Mouse (Mus musculus) neutrophil, adult 83 days (primary cell): ENCODE measurements around the gene Tpgs1. TPM values are rescaled to one million over a fixed set of nuclear protein-coding genes. Genes with fewer than 3 reads are reported as not detected.

Experiments used
- total RNA-seq, 2 experiments: library from RNA; stranded (reverse); gene quantifications; one replicate each; pipeline ENCODE4 v1.2.4; 2023

Tpgs1 gene
- total RNA-seq, result 10 to 100 TPM; 20.0 to 24.9 TPM

GRCm38 (mm10) chr10:79668771-79669575 is at the start of gene Tpgs1:
Gene Tpgs1, plus strand, starts transcription at chr10:79669369.

GRCm38 (mm10) chr10:79637128-79638110 is 31.8 kb upstream of the Tpgs1 start, which contains the start of gene Shc2:
Gene Shc2, minus strand, starts transcription at chr10:79637918.

GRCm38 (mm10) chr10:79645711-79646110 is 23.5 kb upstream of the Tpgs1 start, which contains the start of gene Odf3l2:
Gene Odf3l2, minus strand, starts transcription at chr10:79645738.

GRCm38 (mm10) chr10:79664131-79664665 is 5.0 kb upstream of the Tpgs1 start, which contains the start of gene Madcam1:
Gene Madcam1, plus strand, starts transcription at chr10:79664559.

GRCm38 (mm10) chr10:79681591-79682245 is 12.5 kb downstream of the Tpgs1 start, which contains the start of gene Cdc34:
Gene Cdc34, plus strand, starts transcription at chr10:79682195.

GRCm38 (mm10) chr10:79688720-79689119 is 19.6 kb downstream of the Tpgs1 start, which contains the start of gene Gzmm:
Gene Gzmm, plus strand, starts transcription at chr10:79689020.

GRCm38 (mm10) chr10:79704065-79704969 is 35.1 kb downstream of the Tpgs1 start, which contains the start of gene Bsg:
Gene Bsg, plus strand, starts transcription at chr10:79704491.

GRCm38 (mm10) chr10:79716254-79716987 is 47.3 kb downstream of the Tpgs1 start, which contains the start of gene Hcn2:
Gene Hcn2, plus strand, starts transcription at chr10:79716634.

Other genes starting within 250 kb of the Tpgs1 start
- gene Vmn2r83, start 200.6 kb upstream of the Tpgs1 start, total RNA-seq, result not detected
- 1 to 10 TPM; 3.7 to 5.6 TPM for gene Plpp2, start 135.6 kb upstream of the Tpgs1 start, total RNA-seq
- gene Mier2, start 114.2 kb upstream of the Tpgs1 start, total RNA-seq, result 10 to 100 TPM; 10.0 to 10.2 TPM
- gene Theg, start 82.0 kb upstream of the Tpgs1 start, total RNA-seq, result not detected
- gene C2cd4c, start 55.3 kb upstream of the Tpgs1 start, total RNA-seq, result not detected
- gene Shc2, start 31.5 kb upstream of the Tpgs1 start, total RNA-seq, result under 1 TPM in 1 of 2 experiments, not detected in 1; 0.18 TPM
- gene Odf3l2, start 23.6 kb upstream of the Tpgs1 start, total RNA-seq, result not detected
- gene Madcam1, start 4.8 kb upstream of the Tpgs1 start, total RNA-seq, result not detected
- 10 to 100 TPM; 68.4 to 73.0 TPM for gene Cdc34, start 12.8 kb downstream of the Tpgs1 start, total RNA-seq
- gene Gzmm, start 19.7 kb downstream of the Tpgs1 start, total RNA-seq, result 1 to 10 TPM; 1.2 to 2.0 TPM
- gene Bsg, start 35.1 kb downstream of the Tpgs1 start, total RNA-seq, result 100 to 1,000 TPM; 142 to 159 TPM
- gene Hcn2, start 47.3 kb downstream of the Tpgs1 start, total RNA-seq, result under 1 TPM in 1 of 2 experiments, not detected in 1; 0.31 TPM
- 10 to 100 TPM; 12.2 to 14.2 TPM for gene Polrmt, start 77.2 kb downstream of the Tpgs1 start, total RNA-seq
- gene Fgf22, start 85.7 kb downstream of the Tpgs1 start, total RNA-seq, result not detected
- 10 to 100 TPM; 23.5 to 29.1 TPM for gene Rnf126, start 97.6 kb downstream of the Tpgs1 start, total RNA-seq
- gene Fstl3, start 107.9 kb downstream of the Tpgs1 start, total RNA-seq, result 1 to 10 TPM; 4.3 to 4.5 TPM
- 10 to 100 TPM; 22.9 to 23.5 TPM for gene Prss57, start 121.6 kb downstream of the Tpgs1 start, total RNA-seq
- gene Palm, start 124.2 kb downstream of the Tpgs1 start, total RNA-seq, result 100 to 1,000 TPM; 118 to 122 TPM
- gene Misp, start 151.6 kb downstream of the Tpgs1 start, total RNA-seq, result 1 to 10 TPM in 1 of 2 experiments, under 1 TPM in 1; 0.64 to 1.1 TPM
- 100 to 1,000 TPM; 255 to 282 TPM for gene Ptbp1, start 185.1 kb downstream of the Tpgs1 start, total RNA-seq
- 100 to 1,000 TPM; 525 to 560 TPM for gene Prtn3, start 205.1 kb downstream of the Tpgs1 start, total RNA-seq
- gene Plppr3, start 205.3 kb downstream of the Tpgs1 start, total RNA-seq, result 10 to 100 TPM; 20.1 to 25.2 TPM
- 100 to 1,000 TPM; 647 to 654 TPM for gene Elane, start 216.9 kb downstream of the Tpgs1 start, total RNA-seq
- gene Cfd, start 221.5 kb downstream of the Tpgs1 start, total RNA-seq, result under 1 TPM in 1 of 2 experiments, not detected in 1; 0.46 TPM
- gene Med16, start 239.6 kb downstream of the Tpgs1 start, total RNA-seq, result 10 to 100 TPM; 33.3 to 34.5 TPM
- not detected for gene Gm26602, start 241.5 kb downstream of the Tpgs1 start, total RNA-seq
- 1 to 10 TPM; 4.2 to 5.2 TPM for gene Kiss1r, start 247.6 kb downstream of the Tpgs1 start, total RNA-seq